Mouse (Mus musculus) heart, embryonic 10.5 days (tissue): ENCODE measurements around the gene Ppm1b. TPM values are rescaled to one million over a fixed set of nuclear protein-coding genes. Genes with fewer than 3 reads are reported as not detected.

Source experiments
- DNase-seq: peaks from one replicate; pipeline ENCODE4 v3.0.0-alpha.2; 2017; ENCODE audit warnings: low spot score
- H3K27ac ChIP-seq: fragments of 300-500 bp; sonication (generic); 2 replicates; pipeline ENCODE4 v1.5.1; 2016; ENCODE audit warnings: mild to moderate bottlenecking
- H3K27me3 ChIP-seq: fragments of 300-500 bp; sonication (generic); 2 replicates; pipeline ENCODE4 v1.6.1; 2016; ENCODE audit warnings: mild to moderate bottlenecking; ENCODE audit not compliant: poor library complexity, insufficient read depth, severe bottlenecking
- H3K36me3 ChIP-seq: fragments of 300-500 bp; sonication (generic); 2 replicates; pipeline ENCODE4 v1.6.1; 2016; ENCODE audit warnings: mild to moderate bottlenecking, moderate library complexity
- H3K4me1 ChIP-seq: fragments of 300-500 bp; sonication (generic); 2 replicates; pipeline ENCODE4 v1.6.1; 2016; ENCODE audit warnings: mild to moderate bottlenecking
- H3K4me3 ChIP-seq: fragments of 300-500 bp; sonication (generic); 2 replicates; pipeline ENCODE4 v1.5.1; 2016; ENCODE audit warnings: mild to moderate bottlenecking, moderate library complexity
- H3K9me3 ChIP-seq: fragments of 300-500 bp; sonication (generic); 2 replicates; pipeline ENCODE4 v1.6.1; 2016; ENCODE audit warnings: mild to moderate bottlenecking, moderate library complexity
- WGBS: fragments of 180-500 bp; shearing (Covaris S2); methylation state at CpG from one replicate; pipeline ENCODE4 v1.1.7; 2016; 5-methylcytosine and 5-hydroxymethylcytosine counted together
- polyA plus RNA-seq: library from polyadenylated mRNA; unstranded; fragments of >200 nt; fragmentation: Nextera tagmentation; extraction: Ambion mirVana; gene quantifications from 2 replicates; pipeline ENCODE4 v1.2.1, GENCODE M21; 2016

The Ppm1b gene
- polyA plus RNA-seq, 1 experiment from 2014 or later = 74.3 TPM

DNA sequence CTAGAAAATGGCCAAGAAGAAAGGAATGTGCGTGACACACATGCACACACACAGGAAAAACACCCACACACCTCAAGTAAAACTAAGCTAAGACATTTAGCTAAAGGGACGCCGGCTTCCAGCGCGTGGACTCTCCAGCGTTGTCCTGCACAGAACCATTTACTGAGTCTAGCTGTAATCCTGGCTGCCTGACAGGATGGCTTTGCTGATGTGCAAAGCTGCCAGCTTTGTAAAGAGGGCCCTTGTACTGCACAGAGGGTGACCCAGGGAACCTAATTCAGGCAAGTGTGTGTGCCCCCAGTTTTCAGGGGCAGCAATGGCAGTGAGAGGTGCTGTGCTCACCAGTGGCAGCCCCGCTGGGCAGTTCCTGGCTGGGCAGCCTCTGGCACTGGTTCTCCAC lies 110.8 kb downstream of the Ppm1b start:
- H3K36me3 ChIP-seq = peaks cover 72% of the 10 kb centered on the region

DNA sequence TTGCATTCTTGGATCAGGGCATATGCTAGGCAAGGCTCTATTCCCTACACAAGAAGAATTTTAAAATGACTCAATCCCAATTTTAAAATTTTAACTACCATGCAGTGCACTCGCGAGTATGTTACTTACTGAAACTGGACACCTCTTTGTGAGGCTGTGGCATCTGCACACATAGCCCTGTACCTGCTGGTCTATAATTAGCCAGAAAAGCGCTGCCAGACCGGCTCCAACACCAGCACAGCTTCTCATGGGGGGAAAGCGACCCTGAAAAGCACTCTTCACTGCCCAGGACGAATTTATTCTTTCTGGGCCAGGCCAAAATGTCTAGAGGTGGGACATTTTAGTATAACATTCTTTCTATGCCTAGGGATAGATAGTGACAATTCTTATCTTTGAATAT lies 114.1 kb downstream of the Ppm1b start:
- no peaks in the 10 kb centered on the region for H3K9me3 ChIP-seq
- 59% methylated on average over 6 of the region's 6 CpGs for WGBS
- H3K36me3 ChIP-seq = peaks cover 51% of the 10 kb centered on the region

More for the DNA sequence above, 110.8 kb downstream of the Ppm1b start:
- 93% methylated on average over 7 of the region's 7 CpGs for WGBS
- Histone ChIP-seq H3K4me1 (no peaks in the 10 kb centered on the region), H3K9me3 (no peaks in the 10 kb centered on the region), H3K27ac (no peak overlapping the region), H3K27me3 (no peaks in the 10 kb centered on the region), H3K4me3 (no peak overlapping the region)
- DNase-seq = no peak

DNA sequence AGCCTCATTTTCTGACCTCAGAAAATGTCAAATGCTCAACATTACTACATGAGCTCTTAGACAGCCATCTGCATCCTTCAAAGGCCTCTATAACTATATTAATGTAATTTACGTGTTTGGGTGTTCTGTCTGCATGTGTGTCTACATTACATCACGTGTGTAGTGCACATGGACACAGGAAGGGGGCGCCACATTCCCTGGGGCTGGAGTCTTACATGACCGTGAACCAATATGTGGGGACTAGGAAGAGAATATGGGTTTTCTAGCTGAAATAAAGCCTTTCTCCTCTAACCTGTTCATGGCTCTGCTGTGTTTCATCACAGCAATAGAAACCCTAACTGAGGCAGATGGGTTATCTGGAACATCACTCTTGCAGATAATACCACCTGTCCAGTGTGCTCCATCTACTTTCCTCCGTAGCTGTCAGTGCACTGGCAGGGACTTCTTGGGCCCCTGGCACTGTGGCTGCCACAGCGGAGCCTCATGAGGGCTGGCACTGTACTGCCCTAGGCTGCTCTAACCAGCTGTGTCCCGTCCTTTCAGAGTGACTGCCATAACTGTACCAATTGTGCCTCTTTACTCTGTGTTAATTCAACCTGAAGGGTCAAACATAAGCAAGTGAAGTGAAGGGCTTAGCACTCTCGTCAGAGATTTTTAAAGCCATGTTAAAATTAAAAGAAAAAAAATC lies 114.7 kb downstream of the Ppm1b start:
- Histone ChIP-seq H3K36me3 (peaks cover 51% of the 10 kb centered on the region), H3K27me3 (no peaks in the 10 kb centered on the region), H3K9me3 (no peaks in the 10 kb centered on the region), H3K27ac (no peak overlapping the region), H3K4me3 (no peak overlapping the region), H3K4me1 (peaks cover 8% of the 10 kb centered on the region; the same call in 1 of the 2 replicates)
- DNase-seq = peak; percentile 67
- WGBS = 89% methylated on average over 8 of the region's 8 CpGs

More for the DNA sequence above, 114.1 kb downstream of the Ppm1b start:
- H3K4me1 ChIP-seq = peaks cover 8% of the 10 kb centered on the region; the same call in 1 of the 2 replicates
- H3K27me3 ChIP-seq = no peaks in the 10 kb centered on the region
- no peak overlapping the region for H3K4me3 ChIP-seq
- H3K27ac ChIP-seq = no peak overlapping the region
- DNase-seq = peak; percentile 16

DNA sequence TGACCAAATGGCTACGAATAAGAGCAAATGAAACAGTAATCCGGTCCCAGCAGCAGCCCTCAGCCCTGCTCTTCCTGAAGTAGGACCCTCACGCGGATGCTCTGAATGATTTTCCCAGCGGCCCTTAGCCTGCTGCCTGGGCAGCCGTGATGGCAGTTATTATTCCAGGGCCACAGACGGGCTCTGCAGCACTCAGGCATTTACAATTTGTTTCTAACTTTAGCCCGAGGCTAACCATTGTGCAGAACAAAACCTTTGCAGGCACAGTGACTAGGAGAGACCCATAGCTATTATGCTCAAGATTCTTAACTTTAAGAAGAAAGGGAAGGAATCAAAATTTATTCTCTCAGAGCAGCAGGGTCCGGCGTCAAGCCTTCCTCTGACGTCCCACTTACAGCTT lies 115.8 kb downstream of the Ppm1b start:
- peak; percentile 28 for DNase-seq
- Histone ChIP-seq H3K9me3 (no peaks in the 10 kb centered on the region), H3K27ac (no peak overlapping the region), H3K36me3 (peaks cover 52% of the 10 kb centered on the region), H3K4me3 (no peak overlapping the region), H3K27me3 (no peaks in the 10 kb centered on the region), H3K4me1 (peaks cover 8% of the 10 kb centered on the region; the same call in 1 of the 2 replicates)
- WGBS = 70% methylated on average over 11 of the region's 11 CpGs

DNA sequence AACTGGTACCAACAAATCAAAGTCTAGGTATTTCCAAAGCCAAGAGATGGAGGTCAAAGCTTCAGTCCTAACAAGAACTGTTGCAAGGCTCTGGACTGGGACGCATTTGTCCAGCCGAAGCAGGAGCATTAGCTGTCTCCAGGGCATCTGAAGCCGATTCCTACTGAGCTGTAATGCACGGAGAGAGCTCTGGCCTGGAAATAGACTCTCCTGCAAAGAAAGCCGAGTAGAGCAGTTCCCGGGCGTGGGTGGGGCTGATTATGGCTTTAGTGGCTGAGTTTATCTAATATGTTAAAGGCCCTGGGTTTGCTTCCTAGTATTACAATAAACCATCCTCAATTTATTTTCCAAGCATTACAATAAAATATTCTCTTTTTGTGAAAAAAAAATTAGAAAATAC lies 116.7 kb downstream of the Ppm1b start:
- H3K27me3 ChIP-seq = no peaks in the 10 kb centered on the region
- H3K4me1 ChIP-seq = peaks cover 8% of the 10 kb centered on the region; the same call in 1 of the 2 replicates
- no peak overlapping the region for H3K4me3 ChIP-seq
- H3K9me3 ChIP-seq = no peaks in the 10 kb centered on the region
- no peak overlapping the region for H3K27ac ChIP-seq
- DNase-seq = peak; percentile 69
- peaks cover 58% of the 10 kb centered on the region for H3K36me3 ChIP-seq
- WGBS = 67% methylated on average over 7 of the region's 7 CpGs

Other genes with a start within 250 kb of the Ppm1b start
- gene Lrpprc, start 166.0 kb upstream of the Ppm1b start, polyA plus RNA-seq = 61.6 and 76.6 TPM in 2 replicates
- 0.09 and 0.33 TPM in 2 replicates for gene Slc3a1, start 71.6 kb downstream of the Ppm1b start, polyA plus RNA-seq
- 21.8 and 27.3 TPM in 2 replicates for gene Prepl, start 133.5 kb downstream of the Ppm1b start, polyA plus RNA-seq
- 7.7 and 8.4 TPM in 2 replicates for gene Camkmt, start 133.8 kb downstream of the Ppm1b start, polyA plus RNA-seq